Mouse (Mus musculus) hindbrain, embryonic 10.5 days (tissue): ENCODE measurements around the gene Wdr90. TPM values are rescaled to one million over a fixed set of nuclear protein-coding genes. Genes with fewer than 3 reads are reported as not detected.

Source experiments
- DNase-seq: peaks from one replicate; pipeline ENCODE4 v3.0.0-alpha.2; 2017; ENCODE audit warnings: low spot score
- H3K27ac ChIP-seq: fragments of 300-500 bp; sonication (generic); 2 replicates; pipeline ENCODE4 v1.5.1; 2016; ENCODE audit warnings: mild to moderate bottlenecking, moderate library complexity
- H3K27me3 ChIP-seq: fragments of 300-500 bp; sonication (generic); 2 replicates; pipeline ENCODE4 v1.6.1; 2016; ENCODE audit warnings: mild to moderate bottlenecking; ENCODE audit not compliant: poor library complexity, insufficient read depth, severe bottlenecking
- H3K36me3 ChIP-seq: fragments of 300-500 bp; sonication (generic); 2 replicates; pipeline ENCODE4 v1.6.1; 2016; ENCODE audit warnings: mild to moderate bottlenecking, moderate library complexity
- H3K4me1 ChIP-seq: fragments of 300-500 bp; sonication (generic); replicated peaks from 2 replicates; pipeline ENCODE4 v1.6.1; 2016; ENCODE audit warnings: mild to moderate bottlenecking
- H3K4me3 ChIP-seq: fragments of 300-500 bp; sonication (generic); 2 replicates; pipeline ENCODE4 v1.5.1; 2016; ENCODE audit warnings: mild to moderate bottlenecking, moderate library complexity
- H3K9me3 ChIP-seq: fragments of 300-500 bp; sonication (generic); 2 replicates; pipeline ENCODE4 v1.6.1; 2016; ENCODE audit warnings: mild to moderate bottlenecking, moderate library complexity
- WGBS: fragments of 180-500 bp; shearing (Covaris S2); methylation state at CpG from one replicate; pipeline ENCODE4 v1.1.7; 2016; 5-methylcytosine and 5-hydroxymethylcytosine counted together
- polyA plus RNA-seq: library from polyadenylated mRNA; unstranded; fragments of >200 nt; fragmentation: Nextera tagmentation; extraction: Ambion mirVana; gene quantifications from 2 replicates; pipeline ENCODE4 v1.2.1, GENCODE M21; 2016

Gene Wdr90
- polyA plus RNA-seq, 1 experiment from 2014 or later, result 46.0 TPM

DNA sequence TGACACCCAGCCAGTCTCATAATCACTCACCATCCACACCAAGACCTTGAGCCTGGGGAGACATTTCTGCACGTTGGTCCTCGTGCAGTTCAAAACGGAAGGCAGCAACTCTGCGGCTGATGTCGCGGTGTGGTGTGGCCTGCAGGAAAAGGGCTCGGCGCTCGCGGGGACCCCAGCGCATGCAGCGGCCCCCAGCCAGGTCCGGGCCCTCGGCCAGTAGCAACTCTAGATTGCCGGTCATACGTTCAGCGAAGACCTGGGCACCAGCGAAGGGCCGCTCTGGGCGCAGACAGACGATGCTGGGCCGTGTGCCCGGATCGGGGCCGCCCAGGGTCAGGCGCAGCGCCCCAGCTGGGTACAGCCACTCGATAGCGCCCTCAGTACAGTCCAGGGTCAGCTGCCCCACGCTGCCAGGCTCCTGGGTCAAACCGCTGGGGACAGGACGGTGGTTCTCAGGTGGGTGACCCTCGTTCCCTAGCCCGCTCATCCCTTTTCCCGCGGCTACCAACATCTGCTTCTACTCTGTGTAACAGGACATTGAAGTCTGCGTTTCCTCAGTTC, 65.0 kb downstream of the Wdr90 start:
- H3K27me3 ChIP-seq, result peaks cover under 1% of the 10 kb centered on the region; the same call in 1 of the 2 replicates
- peaks cover 26% of the 10 kb centered on the region for H3K36me3 ChIP-seq
- DNase-seq, result no peak
- H3K4me1 ChIP-seq, result peaks cover 66% of the 10 kb centered on the region
- H3K9me3 ChIP-seq, result no peaks in the 10 kb centered on the region
- peak overlapping the region; percentile 86 for H3K4me3 ChIP-seq
- under 1% methylated on average over 37 of the region's 37 CpGs for WGBS
- peak overlapping the region; percentile 95 for H3K27ac ChIP-seq

DNA sequence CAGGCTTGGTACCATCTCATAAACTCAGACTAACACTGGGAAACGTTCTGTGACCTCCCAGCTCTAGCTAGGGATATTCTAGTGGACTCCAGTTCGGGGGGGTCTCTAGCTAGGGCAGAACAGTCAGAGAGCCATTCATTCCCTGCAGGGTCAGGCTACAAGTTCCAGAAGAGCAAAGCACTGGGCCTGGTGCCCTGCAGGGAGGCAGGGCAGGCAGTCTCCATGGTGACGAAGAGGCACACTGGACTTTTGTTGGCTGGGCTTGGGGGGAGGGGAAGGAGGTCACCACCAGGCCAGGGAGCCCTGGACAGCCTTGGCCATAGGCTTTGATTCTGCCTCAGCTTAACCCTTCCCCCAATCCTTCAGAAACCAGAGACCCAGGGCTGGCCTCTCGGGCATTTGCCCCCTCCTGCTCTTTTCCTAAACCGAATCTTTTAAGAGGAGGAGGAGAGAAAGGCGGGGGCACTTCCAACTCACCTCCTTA, 65.7 kb downstream of the Wdr90 start, which contains the start of gene AC134908.4:
TSS of gene AC134908.4 (minus strand) at position 51 of the 484 bp plus-strand sequence.
- H3K4me3 ChIP-seq, result peak within 1 kb of the TSS; percentile 86

GRCm38 (mm10) chr17:25794998-25795397, 66.3 kb downstream of the Wdr90 start:
- DNase-seq, result no peak
- no peaks in the 10 kb centered on the region for H3K27me3 ChIP-seq
- no peaks in the 10 kb centered on the region for H3K9me3 ChIP-seq
- H3K27ac ChIP-seq, result peak overlapping the region; percentile 95
- peak overlapping the region; percentile 86 for H3K4me3 ChIP-seq
- 53% methylated on average over 17 of the region's 17 CpGs for WGBS
- peaks cover 72% of the 10 kb centered on the region for H3K4me1 ChIP-seq
- peaks cover 31% of the 10 kb centered on the region for H3K36me3 ChIP-seq

More for the DNA sequence above, 65.7 kb downstream of the Wdr90 start, which contains the start of gene AC134908.4:
- no peaks in the 10 kb centered on the region for H3K9me3 ChIP-seq
- no peaks in the 10 kb centered on the region for H3K27me3 ChIP-seq
- 2% methylated on average over 6 of the region's 6 CpGs for WGBS
- H3K27ac ChIP-seq, result peak within 1 kb of the TSS; percentile 95
- H3K4me1 ChIP-seq, result peaks cover 68% of the 10 kb centered on the region
- H3K36me3 ChIP-seq, result peaks cover 27% of the 10 kb centered on the region
- peak; percentile 95 for DNase-seq

Other genes starting within 250 kb of the Wdr90 start
- gene Gng13, start 144.3 kb downstream of the Wdr90 start, polyA plus RNA-seq, result 2.4 and 4.4 TPM in 2 replicates
- 47.2 and 60.4 TPM in 2 replicates for gene Chtf18, start 134.1 kb downstream of the Wdr90 start, polyA plus RNA-seq
- 22.2 and 24.8 TPM in 2 replicates for gene Rpusd1, start 133.8 kb downstream of the Wdr90 start, polyA plus RNA-seq
- gene Mslnl, start 125.5 kb downstream of the Wdr90 start, polyA plus RNA-seq, result not detected in 2 replicates
- 0.33 TPM in 1 of 2 replicates, not detected in the other for gene Msln, start 107.1 kb downstream of the Wdr90 start, polyA plus RNA-seq
- gene Narfl, start 87.7 kb downstream of the Wdr90 start, polyA plus RNA-seq, result 25.3 and 25.7 TPM in 2 replicates
- 68.1 and 88.5 TPM in 2 replicates for gene Haghl, start 75.8 kb downstream of the Wdr90 start, polyA plus RNA-seq
- 0.95 and 1.2 TPM in 2 replicates for gene Ccdc78, start 74.9 kb downstream of the Wdr90 start, polyA plus RNA-seq
- 68.1 and 76.0 TPM in 2 replicates for gene Fam173a, start 68.6 kb downstream of the Wdr90 start, polyA plus RNA-seq
- 3.4 and 4.5 TPM in 2 replicates for gene AC134908.4, start 65.8 kb downstream of the Wdr90 start, polyA plus RNA-seq
- gene Metrn, start 64.4 kb downstream of the Wdr90 start, polyA plus RNA-seq, result 174 and 193 TPM in 2 replicates
- 11.0 and 16.7 TPM in 2 replicates for gene Fbxl16, start 52.4 kb downstream of the Wdr90 start, polyA plus RNA-seq
- gene Wdr24, start 37.9 kb downstream of the Wdr90 start, polyA plus RNA-seq, result 30.1 and 30.7 TPM in 2 replicates
- 51.5 and 64.3 TPM in 2 replicates for gene Jmjd8, start 32.6 kb downstream of the Wdr90 start, polyA plus RNA-seq
- 360 and 390 TPM in 2 replicates for gene Stub1, start 28.1 kb downstream of the Wdr90 start, polyA plus RNA-seq
- 1.7 and 3.1 TPM in 2 replicates for gene Rhbdl1, start 24.2 kb downstream of the Wdr90 start, polyA plus RNA-seq
- 1.5 and 3.1 TPM in 2 replicates for gene Gm20683, start 19.7 kb downstream of the Wdr90 start, polyA plus RNA-seq
- 18.8 and 28.5 TPM in 2 replicates for gene Rhot2, start 16.6 kb downstream of the Wdr90 start, polyA plus RNA-seq
- 10.6 and 14.7 TPM in 2 replicates for gene Mcrip2, start 7.3 kb upstream of the Wdr90 start, polyA plus RNA-seq
- 69.9 and 73.9 TPM in 2 replicates for gene Mettl26, start 13.6 kb upstream of the Wdr90 start, polyA plus RNA-seq
- 5.8 and 26.3 TPM in 2 replicates for gene Wfikkn1, start 19.4 kb upstream of the Wdr90 start, polyA plus RNA-seq
- 33.4 and 43.4 TPM in 2 replicates for gene Rab40c, start 58.2 kb upstream of the Wdr90 start, polyA plus RNA-seq
- 65.4 and 72.6 TPM in 2 replicates for gene Pigq, start 83.4 kb upstream of the Wdr90 start, polyA plus RNA-seq
- gene Nhlrc4, start 83.5 kb upstream of the Wdr90 start, polyA plus RNA-seq, result 0.21 and 0.55 TPM in 2 replicates
- gene A930017K11Rik, start 91.1 kb upstream of the Wdr90 start, polyA plus RNA-seq, result 0.25 and 0.34 TPM in 2 replicates
- 32.4 and 35.0 TPM in 2 replicates for gene Capn15, start 124.3 kb upstream of the Wdr90 start, polyA plus RNA-seq
- 24.7 and 30.9 TPM in 2 replicates for gene Rab11fip3, start 208.1 kb upstream of the Wdr90 start, polyA plus RNA-seq
- gene Decr2, start 228.8 kb upstream of the Wdr90 start, polyA plus RNA-seq, result 30.2 and 30.7 TPM in 2 replicates
- gene Nme4, start 234.1 kb upstream of the Wdr90 start, polyA plus RNA-seq, result 95.9 and 109 TPM in 2 replicates